Mouse (Mus musculus) C2C12 (cell line): ENCODE data around the gene Mex3d. TPM values are rescaled to one million over a fixed set of nuclear protein-coding genes. Genes with fewer than 3 reads are reported as not detected.

ENCODE experiments used
- H3K27me3 ChIP-seq: one replicate; pipeline ENCODE4 v1.6.1; 2011; ENCODE audit not compliant: control insufficient read depth, insufficient read depth, insufficient read length
- H3K36me3 ChIP-seq: one replicate; pipeline ENCODE4 v1.6.1; 2011; ENCODE audit not compliant: control insufficient read depth, insufficient read depth
- H3K4me3 ChIP-seq: one replicate; pipeline ENCODE4 v1.5.1; 2011; ENCODE audit warnings: mild to moderate bottlenecking, control low read depth; ENCODE audit not compliant: poor library complexity, insufficient read depth, severe bottlenecking
- H3K79me2 ChIP-seq: one replicate; pipeline ENCODE4 v1.6.1; 2011; ENCODE audit not compliant: control insufficient read depth, insufficient read depth
- H3K79me3 ChIP-seq: one replicate; pipeline ENCODE4 v1.6.1; 2011; ENCODE audit warnings: low read depth, control low read depth
- H3ac ChIP-seq: one replicate; pipeline ENCODE3; 2011; ENCODE audit warnings: low read depth; ENCODE audit not compliant: control insufficient read depth, insufficient read length
- CEBPB ChIP-seq: IDR thresholded peaks from one replicate; pipeline ENCODE4 v1.6.1; 2011; ENCODE audit warnings: low read depth, mild to moderate bottlenecking, control low read depth, moderate library complexity
- CTCF ChIP-seq: IDR thresholded peaks from one replicate; pipeline ENCODE4 v1.5.1; 2011; ENCODE audit not compliant: control insufficient read depth, insufficient read depth, insufficient read length
- FOSL1 ChIP-seq: IDR thresholded peaks from one replicate; pipeline ENCODE4 v1.8.0; 2011; ENCODE audit warnings: mild to moderate bottlenecking, low read length; ENCODE audit not compliant: poor library complexity, insufficient read depth, severe bottlenecking
- MAX ChIP-seq: IDR thresholded peaks from one replicate; pipeline ENCODE4 v1.6.1; 2011; ENCODE audit warnings: mild to moderate bottlenecking, control low read depth
- MYOD1 ChIP-seq: IDR thresholded peaks from one replicate; pipeline ENCODE4 v1.6.1; 2011; ENCODE audit warnings: low read depth; ENCODE audit not compliant: control insufficient read depth, insufficient read length
- MYOG ChIP-seq: IDR thresholded peaks from one replicate; pipeline ENCODE4 v1.6.1; 2011; ENCODE audit not compliant: control insufficient read depth, insufficient read length; ENCODE audit errors: extremely low read depth
- USF1 ChIP-seq: IDR thresholded peaks from one replicate; pipeline ENCODE4 v1.6.1; 2011; ENCODE audit warnings: low read depth, mild to moderate bottlenecking, control low read depth, moderate library complexity
- polyA plus RNA-seq: library from polyadenylated mRNA; unstranded; fragments of >200 nt; fragmentation: generic; extraction: Trizol; gene quantifications from one replicate; pipeline ENCODE4 v1.2.1, GENCODE M21; 2012; ENCODE audit warnings: missing spikeins

The Mex3d gene
- polyA plus RNA-seq, 1 experiment, result 37.4 TPM

DNA sequence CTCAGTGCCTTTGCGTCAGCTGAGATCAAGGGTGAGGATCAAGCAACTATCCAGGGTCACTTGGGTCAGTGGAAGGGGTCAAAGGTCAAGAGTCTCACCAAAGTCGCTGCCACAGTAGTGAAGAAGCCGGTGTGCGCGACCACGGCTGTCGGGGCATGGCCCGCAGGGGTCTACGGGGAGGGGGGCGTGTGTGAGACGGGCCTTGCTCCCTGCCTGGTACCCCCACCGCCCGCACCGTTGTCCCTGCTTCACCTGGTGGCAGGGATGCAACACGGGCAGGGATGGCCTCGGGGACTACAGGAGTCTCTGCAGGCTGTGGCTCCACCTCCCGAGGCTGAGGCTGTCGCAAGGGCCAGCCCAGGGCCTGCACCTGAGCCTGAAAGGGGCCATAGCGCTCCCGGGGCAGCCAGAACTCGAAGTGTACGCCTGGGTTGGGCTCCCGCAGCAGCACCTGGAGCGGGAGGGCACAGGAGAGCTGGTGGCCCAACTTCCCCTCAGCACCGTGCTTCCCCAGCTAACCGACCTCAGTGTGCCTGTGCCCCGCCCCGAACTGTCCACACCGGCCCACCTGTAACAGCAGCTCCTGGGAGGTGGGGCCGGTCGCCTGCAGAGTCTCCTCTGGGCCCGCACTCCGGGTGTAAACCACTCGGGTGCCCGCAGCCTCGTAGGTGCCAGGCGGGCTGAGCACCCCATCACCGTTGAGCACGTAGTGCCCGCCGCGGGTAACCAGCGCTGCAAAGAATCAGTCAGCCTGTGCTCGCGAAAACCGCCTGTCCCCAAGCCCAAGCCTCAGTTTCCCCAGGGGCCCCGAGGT is 45.8 kb downstream of the Mex3d start:
- H3K27me3 ChIP-seq, result no peaks in the 10 kb centered on the region
- H3K36me3 ChIP-seq, result no peaks in the 10 kb centered on the region
- TF ChIP-seq CEBPB (no peak), MAX (no peak), CTCF (no peak), MYOD1 (no peak), MYOG (no peak), FOSL1 (no peak), USF1 (no peak)
- H3K4me3 ChIP-seq, result no peak overlapping the region
- H3K79me2 ChIP-seq, result no peaks in the 10 kb centered on the region
- H3ac ChIP-seq, result no peak overlapping the region
- no peaks in the 10 kb centered on the region for H3K79me3 ChIP-seq

DNA sequence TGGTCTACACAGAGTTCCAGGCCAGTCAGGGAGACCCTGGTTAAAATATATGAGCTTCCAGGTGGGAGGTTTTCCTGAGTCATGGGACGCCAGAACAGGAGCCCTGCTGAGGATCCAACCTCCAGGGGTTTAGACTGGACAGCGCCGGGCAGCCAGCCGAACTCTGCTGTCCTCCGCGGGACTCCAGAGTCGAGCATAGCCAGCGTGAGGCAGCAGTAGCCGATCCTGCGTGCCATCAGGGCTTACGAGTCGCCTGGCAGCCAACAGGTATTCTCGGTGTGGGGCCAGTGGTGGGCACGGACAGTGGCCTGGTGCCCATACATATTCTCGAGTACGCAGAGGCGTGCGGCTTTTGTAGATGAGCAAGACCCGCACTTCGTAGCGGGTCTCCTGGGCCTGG is 46.4 kb downstream of the Mex3d start:
- Histone ChIP-seq H3ac (no peak overlapping the region), H3K27me3 (no peaks in the 10 kb centered on the region), H3K36me3 (no peaks in the 10 kb centered on the region), H3K4me3 (no peak overlapping the region), H3K79me2 (no peaks in the 10 kb centered on the region), H3K79me3 (no peaks in the 10 kb centered on the region)
- TF ChIP-seq MAX, result no peak
- TF ChIP-seq FOSL1, result no peak
- TF ChIP-seq MYOD1, result no peak
- no peak for TF ChIP-seq CEBPB
- no peak for TF ChIP-seq USF1
- TF ChIP-seq CTCF, result no peak
- TF ChIP-seq MYOG, result no peak

DNA sequence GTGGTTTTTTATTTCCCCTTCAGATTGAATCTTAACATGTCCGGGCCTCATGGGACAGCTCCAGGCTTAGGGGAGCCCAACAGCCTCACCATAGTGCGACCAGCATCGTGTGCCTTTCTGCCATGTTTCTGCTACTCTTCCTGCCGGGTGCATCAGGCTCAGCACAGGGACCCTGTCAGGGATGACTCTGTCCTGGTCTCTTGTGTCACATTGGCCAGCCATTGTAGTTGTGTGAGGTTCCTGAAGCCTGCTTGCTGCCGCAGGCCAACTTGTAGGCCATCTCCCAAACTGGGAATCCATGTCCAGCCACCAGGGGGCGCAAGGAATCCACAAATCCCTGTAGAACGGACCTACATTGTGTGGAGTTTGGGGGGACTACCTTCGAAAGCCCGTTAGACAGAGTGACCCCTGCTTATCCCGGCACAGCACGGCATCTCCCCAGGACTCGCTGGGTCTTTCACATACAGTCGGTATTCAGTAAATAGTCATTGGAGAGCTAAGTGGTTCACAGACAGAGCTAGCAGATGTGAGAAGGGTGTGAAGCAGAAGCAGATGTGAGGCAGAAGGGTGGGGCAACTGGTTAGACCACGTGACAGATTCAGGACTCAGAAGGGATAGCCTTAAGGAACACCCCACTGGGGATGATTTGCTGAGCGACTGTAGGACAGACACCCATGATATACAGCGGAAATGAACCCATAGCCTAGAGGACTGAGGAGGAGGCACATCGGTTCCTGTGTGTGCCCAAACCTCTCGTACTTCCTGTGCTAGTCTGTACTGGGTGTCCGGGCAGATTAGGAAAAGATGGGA is 47.3 kb downstream of the Mex3d start:
- TF ChIP-seq MYOG (no peak), USF1 (peak; percentile 87), FOSL1 (no peak), CEBPB (no peak), MYOD1 (no peak), CTCF (peak; percentile 77), MAX (no peak)
- no peak overlapping the region for H3ac ChIP-seq

DNA sequence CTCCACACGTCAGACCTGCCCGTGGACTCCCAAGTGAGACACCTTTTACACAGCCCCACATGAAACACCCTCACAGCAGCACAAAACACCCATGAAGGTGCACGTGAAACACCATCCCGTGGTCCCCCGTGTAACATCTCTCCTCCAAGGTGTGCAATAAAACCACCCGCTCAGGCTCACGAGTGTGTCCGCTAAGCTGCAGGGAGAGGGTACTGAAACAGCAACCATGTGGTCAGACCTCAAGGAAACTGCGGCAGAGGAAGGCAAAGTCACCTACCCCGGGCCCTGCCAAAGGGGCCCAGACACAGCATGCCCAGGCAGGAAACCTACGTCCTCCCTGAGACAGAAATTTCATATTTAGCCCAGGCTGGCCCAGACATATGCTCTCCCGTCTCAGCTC is 51.2 kb downstream of the Mex3d start:
- H3K79me2 ChIP-seq, result no peaks in the 10 kb centered on the region
- H3K27me3 ChIP-seq, result no peaks in the 10 kb centered on the region
- no peaks in the 10 kb centered on the region for H3K79me3 ChIP-seq
- H3ac ChIP-seq, result no peak overlapping the region
- no peak for TF ChIP-seq MYOD1
- TF ChIP-seq CEBPB, result no peak
- TF ChIP-seq FOSL1, result no peak
- no peak for TF ChIP-seq USF1
- no peak overlapping the region for H3K4me3 ChIP-seq
- no peaks in the 10 kb centered on the region for H3K36me3 ChIP-seq

More for the DNA sequence above, 47.3 kb downstream of the Mex3d start:
- Histone ChIP-seq H3K27me3 (no peaks in the 10 kb centered on the region), H3K79me2 (no peaks in the 10 kb centered on the region), H3K36me3 (no peaks in the 10 kb centered on the region), H3K4me3 (no peak overlapping the region), H3K79me3 (no peaks in the 10 kb centered on the region)

DNA sequence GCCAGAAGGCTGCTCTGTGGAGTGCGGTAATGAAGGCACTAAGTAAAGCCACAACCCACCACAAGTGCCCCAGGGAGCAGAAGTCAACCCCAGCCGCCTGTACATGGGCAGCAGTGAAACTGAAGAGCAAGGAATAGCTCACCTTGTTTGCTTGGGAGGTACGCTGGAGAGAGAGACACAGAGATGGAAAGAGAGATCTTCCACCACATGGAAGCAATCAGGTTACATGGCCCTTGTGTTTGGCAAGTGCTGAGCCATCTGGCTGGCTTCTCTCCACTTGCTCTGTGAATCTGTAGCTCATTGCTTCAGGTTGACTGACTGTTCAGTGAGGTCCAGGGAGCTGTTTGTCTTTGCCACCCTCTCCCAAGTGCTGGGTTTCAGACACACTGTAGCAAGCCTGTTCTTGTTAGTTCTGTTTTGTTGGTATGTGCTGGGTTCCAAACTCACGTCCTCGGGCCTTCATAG is 54.9 kb downstream of the Mex3d start:
- H3K79me2 ChIP-seq, result no peaks in the 10 kb centered on the region
- H3K4me3 ChIP-seq, result no peak overlapping the region
- no peaks in the 10 kb centered on the region for H3K36me3 ChIP-seq
- TF ChIP-seq CEBPB, result no peak
- TF ChIP-seq MYOD1, result no peak
- no peak for TF ChIP-seq MYOG
- no peak for TF ChIP-seq USF1
- TF ChIP-seq FOSL1, result no peak
- no peak for TF ChIP-seq MAX
- TF ChIP-seq CTCF, result no peak
- no peaks in the 10 kb centered on the region for H3K27me3 ChIP-seq
- no peaks in the 10 kb centered on the region for H3K79me3 ChIP-seq
- no peak overlapping the region for H3ac ChIP-seq
